Mouse (Mus musculus): ENCODE results near the gene Dock8. TPM values are rescaled to one million over a fixed set of nuclear protein-coding genes. Genes with fewer than 3 reads are reported as not detected.
A peak's percentile ranks its signal among the peaks of the same experiment; 100 is the strongest.

Gene Dock8
- polyA plus RNA-seq, 1 experiment, result 9.2 TPM

DNA sequence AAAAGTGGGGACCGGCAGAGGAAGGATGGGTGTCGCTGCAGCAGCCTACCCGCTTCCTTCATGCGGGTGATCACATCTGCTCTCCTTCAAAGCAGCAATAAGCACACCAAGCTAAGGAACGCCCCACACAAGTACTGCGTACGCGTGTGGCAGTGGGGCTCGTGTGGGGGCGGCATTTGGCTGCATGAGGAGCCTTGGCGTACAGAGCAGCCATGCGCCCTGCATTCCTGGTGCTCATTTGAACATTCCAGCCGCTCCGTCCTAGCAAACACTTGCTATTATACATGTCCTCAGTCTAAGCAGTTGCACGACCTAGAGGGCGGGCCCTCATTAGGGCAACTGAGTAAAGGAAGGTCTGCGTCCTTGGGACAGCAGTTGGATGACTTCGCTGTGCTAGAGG lies 188.3 kb downstream of the Dock8 start:
- no peak for DNase-seq (ENCODE audit: low read depth)

GRCm38 (mm10) chr19:25193751-25194150 lies 194.4 kb downstream of the Dock8 start:
- DNase-seq (ENCODE audit: low read depth), result no peak

GRCm38 (mm10) chr19:25200081-25200860 lies 200.9 kb downstream of the Dock8 start:
- DNase-seq (ENCODE audit: low read depth), result no peak

DNA sequence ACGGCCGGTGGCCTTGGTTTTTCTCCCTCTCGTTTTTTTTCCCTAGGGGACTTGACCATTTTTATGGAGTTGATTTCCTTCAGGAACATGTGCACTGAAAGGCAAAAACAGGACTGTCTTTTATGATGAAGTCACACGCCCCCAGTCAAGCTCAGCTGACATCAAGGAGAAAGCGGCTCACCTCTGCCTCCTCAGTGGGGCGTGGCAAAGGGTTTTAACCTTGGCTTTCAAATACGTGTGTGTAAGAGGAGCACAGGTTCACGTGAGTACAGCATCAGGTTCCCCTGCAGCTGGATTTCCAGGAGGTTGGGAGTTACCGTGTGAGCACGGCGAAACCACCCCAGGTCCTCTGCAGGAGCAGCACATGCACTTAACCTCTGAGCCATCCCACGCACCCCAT lies 203.7 kb downstream of the Dock8 start:
- no peak for DNase-seq (ENCODE audit: low read depth)

DNA sequence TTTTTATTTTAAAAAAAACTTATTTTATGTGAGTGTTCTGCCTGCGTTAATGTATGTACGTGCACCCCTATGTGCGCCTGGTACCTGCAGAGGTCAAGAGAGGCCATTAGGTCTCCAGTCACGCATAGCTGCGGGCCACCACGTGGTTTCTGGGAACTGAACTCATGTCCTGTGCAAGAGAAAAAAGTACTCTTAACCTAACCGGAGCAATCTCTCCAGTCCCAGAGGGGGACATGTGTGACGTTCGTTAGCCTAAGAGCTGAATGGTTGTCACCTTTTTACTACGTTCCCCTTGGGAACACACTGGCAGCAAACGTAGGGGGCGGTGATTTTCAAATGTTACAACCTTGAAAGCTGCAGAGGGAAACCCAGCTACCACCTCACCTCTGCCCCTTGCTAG lies 207.6 kb downstream of the Dock8 start:
- DNase-seq (ENCODE audit: low read depth), result no peak

DNA sequence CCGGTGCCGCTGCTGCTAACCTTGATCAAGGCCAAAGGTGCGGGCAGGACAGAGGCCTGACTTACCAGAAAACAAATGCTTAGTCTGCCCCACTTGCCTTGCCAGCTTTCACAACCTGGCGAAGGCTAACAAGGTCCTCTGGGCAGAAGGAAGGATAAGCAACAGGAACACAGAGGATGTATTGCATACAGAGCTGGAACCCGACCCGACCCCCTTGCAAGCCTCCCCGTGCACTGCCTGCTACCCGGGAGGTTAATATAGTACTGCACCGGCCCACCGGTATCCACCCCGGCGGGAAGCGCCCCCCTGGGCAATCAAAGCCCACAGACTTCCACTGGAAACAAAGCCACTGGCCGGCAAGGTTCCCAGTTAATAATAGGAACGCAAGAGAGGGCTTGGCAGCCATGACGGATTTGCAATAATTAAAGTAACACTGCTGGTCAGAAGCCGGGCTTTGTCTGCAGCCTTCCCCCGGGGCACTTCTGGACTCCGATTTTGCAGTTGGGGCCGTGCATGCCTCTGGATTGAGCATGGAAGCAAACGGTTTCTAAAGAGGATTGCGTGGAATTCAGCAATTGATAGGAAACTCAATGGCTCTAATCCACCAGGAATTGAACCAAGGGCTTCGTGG lies 208.5 kb downstream of the Dock8 start:
- peak; percentile 74 for DNase-seq (ENCODE audit: low read depth)

GRCm38 (mm10) chr19:25208596-25209110 lies 209.3 kb downstream of the Dock8 start:
- no peak for DNase-seq (ENCODE audit: low read depth)

GRCm38 (mm10) chr19:25220611-25221010 lies 221.3 kb downstream of the Dock8 start:
- no peak for DNase-seq (ENCODE audit: low read depth)

DNA sequence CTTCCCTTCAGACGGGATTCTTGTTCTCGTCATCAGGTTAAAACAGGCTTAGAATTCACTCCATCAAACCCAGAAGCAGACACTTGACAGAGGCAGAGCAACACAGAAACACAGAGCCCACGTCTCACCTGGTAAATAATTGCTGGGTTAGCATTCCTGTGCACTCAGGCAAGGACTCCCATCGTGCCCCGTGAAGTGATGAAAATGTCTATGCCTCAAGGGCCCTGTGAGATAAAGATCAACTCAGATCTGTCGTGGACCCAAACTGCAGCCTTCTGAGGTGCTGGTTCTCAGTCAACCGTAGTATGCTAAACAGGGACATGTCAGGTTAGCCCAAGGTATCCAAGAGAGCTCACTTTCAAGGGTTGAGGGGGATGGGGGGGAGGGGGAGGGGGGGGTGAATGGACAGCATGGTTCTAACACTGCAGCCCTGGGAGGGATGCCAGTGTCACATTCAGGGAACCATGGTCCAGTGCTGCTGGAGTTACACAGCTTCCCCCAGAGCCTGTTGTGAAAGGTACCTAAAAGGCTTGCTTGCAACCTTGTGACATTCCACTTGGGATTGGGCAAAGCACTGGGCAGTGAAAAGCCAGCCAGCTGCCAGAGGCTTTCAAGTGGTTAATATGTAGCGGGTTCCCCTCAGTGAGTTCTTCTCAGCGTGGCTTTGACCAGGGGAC lies 222.8 kb downstream of the Dock8 start:
- DNase-seq (ENCODE audit: low read depth), result no peak

- no peak for DNase-seq (ENCODE audit: low read depth)
These were observed 231.0 kb downstream of the Dock8 start for GRCm38 (mm10) chr19:25230058-25230974.

DNA sequence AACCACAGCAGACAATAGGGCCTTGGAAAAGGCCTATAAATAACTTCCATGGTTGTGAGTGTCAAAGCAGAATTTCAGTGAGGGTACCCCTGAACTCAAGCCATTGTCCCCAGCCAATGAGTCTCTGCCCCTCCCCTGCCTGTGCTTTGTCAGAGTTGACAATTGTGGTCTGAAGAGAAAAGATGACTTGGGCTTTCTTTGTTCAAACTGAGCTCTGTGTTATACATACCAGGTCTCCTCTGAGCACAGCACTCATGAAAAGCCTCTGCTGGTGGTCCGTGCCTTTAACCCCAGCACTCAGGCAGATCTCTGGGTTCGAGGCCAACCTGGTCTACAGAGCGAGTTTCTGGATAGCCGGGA lies 231.6 kb downstream of the Dock8 start:
- DNase-seq (ENCODE audit: low read depth), result no peak

DNA sequence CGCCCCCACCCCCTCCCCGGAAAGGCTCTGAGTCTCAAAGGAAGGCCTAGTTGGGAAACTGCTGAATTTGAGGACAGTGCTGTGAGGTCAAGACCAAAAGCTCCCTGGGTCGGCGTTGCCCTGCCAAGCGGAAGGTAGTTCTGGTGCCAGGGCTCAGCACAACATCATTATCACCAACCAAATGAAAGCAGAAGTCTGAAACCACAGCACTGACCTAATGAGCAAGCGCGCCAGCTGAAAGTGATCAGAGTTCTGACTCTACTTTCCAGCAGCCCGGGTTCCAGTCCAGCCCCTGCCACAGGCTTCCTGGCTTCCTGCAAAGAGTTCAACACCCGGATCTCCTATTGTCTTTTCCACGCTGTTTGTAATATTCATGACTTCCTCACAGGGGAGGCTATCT lies 232.7 kb downstream of the Dock8 start:
- DNase-seq (ENCODE audit: low read depth), result no peak

DNA sequence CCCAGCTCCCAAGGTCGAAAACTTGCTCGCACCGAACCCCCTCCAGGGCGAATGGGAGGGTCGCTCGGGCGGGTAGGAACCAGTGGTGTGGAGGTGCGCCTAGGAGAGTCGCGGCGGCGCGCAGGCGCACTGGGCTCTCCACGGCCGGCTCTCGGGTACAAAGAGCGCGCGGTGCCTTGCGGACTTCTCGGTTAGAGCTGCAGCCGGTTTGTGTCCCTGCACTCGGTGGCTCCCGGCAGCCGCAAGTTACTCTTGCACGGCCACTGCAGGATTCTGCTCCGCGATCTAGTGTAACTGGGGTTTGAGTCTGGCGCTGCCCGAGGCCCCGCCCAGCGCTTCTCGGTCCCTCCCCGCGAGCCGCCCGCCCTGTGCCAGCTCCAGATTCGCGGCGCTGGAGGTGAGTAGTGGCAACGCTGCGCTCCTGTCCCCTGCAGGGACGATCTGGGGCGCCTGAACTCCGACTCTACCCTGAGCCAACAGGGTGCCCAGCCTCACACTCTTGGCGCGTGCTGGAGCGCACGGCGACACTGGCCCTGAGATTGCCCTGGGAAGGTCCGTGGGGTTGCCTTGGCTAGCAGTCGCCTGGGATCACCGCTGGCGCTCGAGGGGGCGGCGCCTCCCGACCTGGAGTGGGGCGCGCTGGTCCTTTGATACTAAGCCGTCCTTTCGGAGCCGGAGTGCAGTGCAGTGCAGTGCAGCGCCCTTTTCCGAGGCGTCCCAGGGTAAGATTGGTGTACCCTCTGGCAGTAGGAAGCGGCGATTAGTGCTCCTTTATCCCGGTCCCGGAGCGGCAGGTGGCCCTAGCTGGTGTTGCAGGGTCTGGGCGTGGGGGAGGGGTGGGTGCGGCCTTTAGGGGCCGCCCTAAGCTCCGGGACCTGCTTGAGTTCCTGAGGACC lies 237.5 kb downstream of the Dock8 start, which contains the start of gene Kank1:
Kank1 (plus strand) TSS at position 380 of the 896 bp plus-strand sequence.
- DNase-seq (ENCODE audit: low read depth), result no peak

GRCm38 (mm10) chr19:25237492-25238040 lies 238.2 kb downstream of the Dock8 start:
- no peak for DNase-seq (ENCODE audit: low read depth)

GRCm38 (mm10) chr19:25238121-25238520 lies 238.8 kb downstream of the Dock8 start:
- DNase-seq (ENCODE audit: low read depth), result no peak

GRCm38 (mm10) chr19:25243566-25243965 lies 244.2 kb downstream of the Dock8 start:
- no peak for DNase-seq (ENCODE audit: low read depth)

DNA sequence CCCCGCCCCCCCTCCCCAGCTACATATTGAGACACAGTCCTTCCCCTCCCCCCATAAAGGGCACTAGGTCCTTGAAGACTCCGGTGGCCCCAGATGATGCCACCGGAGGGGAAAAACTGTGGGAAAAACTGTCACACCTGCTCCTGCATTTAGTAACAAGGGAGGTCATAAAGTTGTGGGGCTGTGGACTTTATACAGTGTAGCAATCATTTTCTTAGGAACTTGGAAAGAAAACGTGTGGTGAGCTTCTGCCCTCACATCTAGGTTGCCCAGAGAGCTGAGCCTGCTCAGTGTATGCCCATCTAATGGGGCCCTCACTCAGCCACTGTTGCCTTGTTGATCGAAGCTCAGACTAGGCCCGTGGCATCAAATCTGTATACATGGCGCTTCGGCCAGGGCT lies 246.7 kb downstream of the Dock8 start:
- no peak for DNase-seq (ENCODE audit: low read depth)

- DNase-seq (ENCODE audit: low read depth), result no peak
These were observed 248.7 kb downstream of the Dock8 start for GRCm38 (mm10) chr19:25247858-25248552.

GRCm38 (mm10) chr19:25249230-25249629 lies 249.9 kb downstream of the Dock8 start:
- no peak for DNase-seq (ENCODE audit: low read depth)

Measured in gonadal fat pad, adult 2 months (tissue).